Mouse (Mus musculus) left cerebral cortex, adult 9 months (tissue): ENCODE results near the gene Eipr1.
A peak's percentile ranks its signal among the peaks of the same experiment; 100 is the strongest.

ENCODE experiments used
- DNase-seq, 2 experiments: peaks; one replicate each; pipeline ENCODE4 v3.0.0; 2022; ENCODE audit warnings: low spot score in 2 of 2

Gene Eipr1

GRCm38 (mm10) chr12:28817891-28818290 lies 66.3 kb downstream of the Eipr1 start:
- no peak for DNase-seq

- DNase-seq: no peak
Measured at GRCm38 (mm10) chr12:28823518-28823917, 71.9 kb downstream of the Eipr1 start.

GRCm38 (mm10) chr12:28829502-28829901 lies 77.9 kb downstream of the Eipr1 start:
- no peak for DNase-seq

DNA sequence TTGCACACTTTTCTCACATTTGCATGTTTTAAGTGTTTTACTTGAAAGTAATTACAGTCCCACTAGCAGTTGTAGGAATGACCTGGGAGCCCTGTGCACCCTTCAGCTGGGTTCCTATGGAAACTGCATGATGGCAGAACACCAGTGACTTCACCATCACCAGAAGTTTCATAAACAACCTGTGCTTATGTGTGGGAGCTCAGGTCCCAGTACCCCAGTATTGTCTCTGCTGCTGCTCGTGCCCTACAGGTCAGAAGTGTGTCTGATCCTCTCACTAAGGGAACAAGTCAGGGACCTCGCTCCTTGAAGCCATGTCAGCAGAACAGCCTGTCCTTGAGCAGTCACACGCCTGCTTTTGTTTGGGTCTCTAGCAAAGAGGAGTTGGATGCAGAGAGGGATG lies 78.9 kb downstream of the Eipr1 start:
- DNase-seq: no peak

DNA sequence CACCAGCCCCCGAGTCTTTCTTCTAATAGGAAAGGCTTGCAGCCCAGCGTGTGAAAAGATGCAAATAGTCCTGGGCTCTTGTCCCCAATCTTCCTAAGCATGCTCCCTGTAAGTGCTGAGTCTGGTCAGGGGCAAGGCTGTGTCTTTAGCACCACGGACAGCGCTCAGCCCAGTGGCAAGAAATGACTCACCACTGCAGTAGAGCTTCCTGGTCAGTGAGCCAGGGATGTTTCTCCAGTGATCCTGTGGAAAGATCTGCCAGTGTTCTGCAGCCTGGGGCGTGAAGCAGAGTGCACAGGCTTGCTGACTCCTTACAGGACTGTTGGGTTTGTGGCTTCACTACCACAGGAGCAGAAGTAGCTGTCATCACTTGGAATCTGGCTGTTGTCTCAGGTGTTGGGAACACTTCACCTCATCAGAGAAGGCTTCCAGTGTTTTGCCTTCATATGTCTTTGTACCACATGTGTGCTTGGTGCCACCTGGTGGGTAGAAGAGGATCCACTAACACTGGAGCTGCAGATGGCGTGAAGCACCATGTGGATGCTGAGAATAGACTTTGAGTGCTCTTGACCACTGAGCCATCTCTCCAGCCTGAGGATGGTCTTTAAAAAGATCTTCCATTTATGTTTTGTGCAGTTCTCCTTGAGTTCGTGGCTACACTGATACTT lies 79.6 kb downstream of the Eipr1 start:
- peak in 1 of 2 experiments; percentile 77 for DNase-seq

GRCm38 (mm10) chr12:28834266-28834665 lies 82.7 kb downstream of the Eipr1 start:
- DNase-seq: no peak

DNA sequence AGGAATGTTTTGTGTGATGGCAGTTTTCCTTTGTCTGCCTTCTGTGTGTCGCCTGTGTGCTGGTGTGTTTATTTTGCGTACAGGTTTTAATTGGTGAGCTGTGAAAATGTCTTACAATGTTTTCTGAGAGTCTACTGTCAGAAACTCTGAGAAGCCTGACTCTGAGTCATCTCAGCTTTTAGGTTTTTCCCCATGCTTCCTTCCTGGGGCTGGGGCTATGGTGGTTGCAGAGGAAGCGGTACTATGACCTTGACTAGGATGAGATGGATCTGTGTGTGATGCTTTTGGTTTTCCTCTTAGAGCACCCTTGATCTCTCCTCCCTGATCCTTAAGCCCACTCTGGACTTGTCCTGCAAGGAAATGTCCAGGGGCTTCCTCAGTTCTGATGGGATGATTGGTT lies 84.1 kb downstream of the Eipr1 start:
- DNase-seq: no peak

- DNase-seq: peak in 1 of 2 experiments; percentile 32
Measured at GRCm38 (mm10) chr12:28838268-28838667, 86.7 kb downstream of the Eipr1 start.

DNA sequence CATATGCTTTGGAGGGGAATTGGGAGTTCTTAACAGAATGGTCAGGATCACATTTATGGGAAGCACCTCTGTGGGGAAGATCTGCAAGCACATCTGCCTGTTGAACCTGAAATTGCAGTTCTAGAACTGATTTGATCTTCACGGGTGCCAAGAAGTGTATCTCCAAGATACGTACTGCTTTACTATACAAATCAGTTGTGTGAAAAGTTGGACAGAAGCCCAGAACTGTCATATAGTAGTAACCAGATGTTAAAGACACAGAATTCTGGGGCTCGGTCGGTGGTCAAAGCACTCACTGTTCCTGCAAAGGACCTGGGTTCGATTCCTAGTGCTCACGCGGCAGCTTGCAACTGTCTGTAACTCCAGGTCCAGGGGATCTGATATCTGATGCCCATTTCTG lies 87.4 kb downstream of the Eipr1 start:
- DNase-seq: no peak

- no peak for DNase-seq
Measured at GRCm38 (mm10) chr12:28841179-28841698, 89.6 kb downstream of the Eipr1 start.

GRCm38 (mm10) chr12:28845811-28846210 lies 94.2 kb downstream of the Eipr1 start:
- DNase-seq: no peak

GRCm38 (mm10) chr12:28847401-28847800 lies 95.8 kb downstream of the Eipr1 start:
- no peak for DNase-seq

- no peak for DNase-seq
Measured at GRCm38 (mm10) chr12:28848726-28849612, 97.4 kb downstream of the Eipr1 start.

DNA sequence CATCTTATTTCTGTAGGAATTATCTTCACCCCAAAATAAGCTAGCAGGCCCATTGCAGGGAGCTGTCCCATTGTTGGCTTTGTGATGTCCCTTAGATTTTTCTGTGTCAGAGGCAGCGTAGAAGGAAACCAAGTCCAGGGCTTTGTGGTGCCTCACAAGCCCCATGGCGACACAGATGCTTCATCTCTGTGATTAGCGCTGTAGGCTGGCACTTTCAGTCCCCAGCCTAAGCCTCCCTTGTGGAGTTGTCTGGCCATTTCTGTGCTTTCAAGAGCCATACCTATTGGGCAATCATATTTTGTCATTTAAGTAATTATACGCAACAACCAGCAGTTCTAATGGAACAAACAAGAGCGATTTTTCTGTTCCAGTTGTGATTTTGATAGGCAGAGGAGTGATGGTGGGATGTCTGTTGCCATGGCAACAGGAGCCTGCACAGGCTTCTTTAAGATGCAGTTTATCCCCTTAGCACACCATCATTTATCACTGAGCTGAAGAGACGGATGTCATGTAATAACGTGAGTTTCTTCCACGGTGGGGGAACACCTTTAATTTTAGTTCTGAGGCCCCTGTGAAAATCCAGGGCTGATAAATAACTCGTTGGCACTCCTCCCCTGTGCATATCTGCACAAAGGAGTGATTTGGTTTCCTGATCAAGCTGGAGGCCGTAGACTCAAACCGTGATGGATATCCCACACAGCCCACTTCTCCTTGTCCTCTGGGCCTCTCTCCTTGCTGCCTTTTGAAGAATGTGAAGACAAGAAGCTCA lies 108.1 kb downstream of the Eipr1 start:
- DNase-seq: peak in 1 of 2 experiments; percentile 52

DNA sequence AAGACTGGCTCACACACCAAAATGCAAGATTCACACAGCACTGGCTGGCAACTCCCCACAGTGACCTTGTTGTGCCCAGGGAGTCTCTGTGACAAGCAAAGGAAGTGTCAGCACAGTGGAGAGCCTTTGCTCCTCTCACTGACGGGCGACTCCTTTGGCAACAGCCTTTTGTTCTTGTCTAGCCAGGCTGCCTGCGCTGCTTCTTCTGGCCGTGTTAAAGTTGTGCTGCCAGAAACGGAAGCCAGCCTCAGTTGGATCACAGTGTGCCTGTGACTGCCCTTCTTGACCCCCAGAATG lies 108.6 kb downstream of the Eipr1 start:
- DNase-seq: no peak

- peak in 1 of 2 experiments; percentile 62 for DNase-seq
Measured at GRCm38 (mm10) chr12:28863260-28863659, 111.7 kb downstream of the Eipr1 start.

DNA sequence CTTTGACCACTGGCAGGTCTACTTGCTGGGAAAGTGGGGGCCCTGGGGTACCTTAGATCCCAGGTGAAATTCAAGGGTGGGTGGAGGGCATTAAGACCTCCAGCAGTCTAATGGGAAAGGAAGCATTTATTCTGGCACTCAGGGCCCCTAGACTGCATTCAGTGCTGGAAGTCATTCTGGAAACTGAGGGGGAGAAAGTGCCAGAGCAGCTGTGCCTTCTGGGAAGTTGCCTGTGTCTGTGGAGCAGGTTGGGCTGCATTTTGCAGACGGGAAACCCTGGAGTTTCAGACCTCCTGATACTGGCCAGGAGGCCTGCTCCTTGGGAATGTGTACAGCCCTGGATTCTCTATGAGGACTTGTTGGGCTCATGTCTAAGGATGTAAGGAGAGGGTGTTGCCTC lies 114.5 kb downstream of the Eipr1 start:
- no peak for DNase-seq

- DNase-seq: peak in 1 of 2 experiments; percentile 42
Measured at GRCm38 (mm10) chr12:28868794-28869193, 117.2 kb downstream of the Eipr1 start.

GRCm38 (mm10) chr12:28872271-28872670 lies 120.7 kb downstream of the Eipr1 start:
- peak; percentile 84 to 94 for DNase-seq

GRCm38 (mm10) chr12:28874781-28875251 lies 123.2 kb downstream of the Eipr1 start:
- peak in 1 of 2 experiments; percentile 67 for DNase-seq

- no peak for DNase-seq
Measured at GRCm38 (mm10) chr12:28875471-28875870, 123.9 kb downstream of the Eipr1 start.

GRCm38 (mm10) chr12:28880471-28880870 lies 128.9 kb downstream of the Eipr1 start:
- DNase-seq: no peak
